Mouse (Mus musculus) ZHBTc4 (cell line): ENCODE results near the gene Klf6.

ENCODE experiments used
- DNase-seq: peaks from one replicate; pipeline ENCODE4 v3.0.0-alpha.2; 2011; ENCODE audit warnings: low read depth, low spot score

Gene Klf6

DNA sequence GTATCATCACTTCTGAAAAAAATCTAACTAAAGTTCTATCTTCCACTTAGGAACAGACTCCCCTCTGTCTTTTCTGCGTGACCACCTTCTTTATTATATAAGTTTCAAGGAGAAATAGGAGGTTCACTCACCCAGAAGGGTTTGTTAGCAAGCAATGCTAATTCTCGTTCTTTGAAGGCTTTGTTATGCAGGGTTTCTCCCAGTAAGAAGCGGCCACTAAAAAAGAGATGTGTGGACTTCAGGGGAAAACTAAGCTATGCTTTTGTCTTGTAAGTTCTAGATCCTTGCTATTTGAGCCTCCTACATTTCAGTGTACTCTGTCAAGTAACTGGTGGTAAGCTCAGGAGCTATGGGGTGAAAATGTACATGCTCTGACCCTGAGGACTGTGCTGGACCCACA lies 38.4 kb downstream of the Klf6 start:
- DNase-seq, result peak; percentile 79

DNA sequence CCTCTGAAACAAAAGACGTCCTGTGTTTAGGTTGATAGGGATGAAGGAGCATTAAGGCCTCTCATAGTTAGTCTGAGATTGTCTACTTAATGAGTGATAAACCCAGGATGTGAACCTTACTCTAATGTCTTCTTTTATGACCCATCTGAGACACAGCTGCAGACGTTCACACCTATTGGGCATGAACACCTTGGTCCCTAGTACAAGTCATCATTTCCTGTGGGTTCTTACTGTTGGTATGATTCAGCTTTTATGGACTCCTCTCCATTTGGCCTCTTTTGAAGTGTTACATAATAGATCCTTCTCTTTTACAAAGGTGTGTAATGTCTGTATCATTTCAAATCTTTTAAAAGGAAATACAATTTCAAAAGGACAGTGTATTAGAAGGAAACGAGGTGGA lies 51.9 kb downstream of the Klf6 start:
- no peak for DNase-seq

DNA sequence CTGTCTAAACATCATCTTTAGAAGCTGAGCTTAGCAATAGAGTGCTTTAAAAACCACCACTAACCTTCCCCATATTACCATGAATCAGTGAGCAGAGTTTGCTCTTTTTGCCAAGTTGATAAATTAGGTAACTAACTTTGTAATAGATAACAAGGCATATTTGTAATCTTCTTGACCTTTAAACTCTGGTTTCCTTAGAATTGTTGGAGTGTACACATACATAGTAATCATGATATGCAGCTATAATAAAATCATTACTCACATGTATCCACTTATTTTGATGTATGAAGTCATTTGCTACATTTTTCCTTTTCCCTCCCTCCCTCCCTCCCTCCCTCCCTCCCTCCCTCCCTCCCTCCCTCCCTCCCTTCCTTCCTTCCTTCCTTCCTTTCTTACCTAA lies 56.1 kb downstream of the Klf6 start:
- no peak for DNase-seq

DNA sequence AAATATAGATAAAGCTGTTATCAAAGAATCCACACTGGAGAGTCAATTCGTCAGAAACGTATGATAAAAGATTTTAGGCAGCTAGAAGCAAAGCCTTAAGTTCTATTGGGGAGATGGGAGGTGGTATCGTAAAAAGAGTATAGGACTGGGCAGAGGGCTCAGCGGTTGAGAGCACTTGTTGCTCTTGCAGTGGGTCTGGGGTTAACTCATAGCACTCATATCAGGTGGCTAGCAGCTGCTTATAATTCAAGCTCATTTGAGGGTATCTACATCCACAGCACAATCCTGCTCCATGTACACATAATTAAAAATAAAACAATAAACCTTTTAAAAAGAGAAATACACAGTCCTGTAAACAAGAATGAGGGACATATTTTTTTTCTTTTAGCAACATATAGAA lies 58.7 kb downstream of the Klf6 start:
- DNase-seq, result no peak
